Mouse (Mus musculus): ENCODE results near the gene Fgfr2.

DNA sequence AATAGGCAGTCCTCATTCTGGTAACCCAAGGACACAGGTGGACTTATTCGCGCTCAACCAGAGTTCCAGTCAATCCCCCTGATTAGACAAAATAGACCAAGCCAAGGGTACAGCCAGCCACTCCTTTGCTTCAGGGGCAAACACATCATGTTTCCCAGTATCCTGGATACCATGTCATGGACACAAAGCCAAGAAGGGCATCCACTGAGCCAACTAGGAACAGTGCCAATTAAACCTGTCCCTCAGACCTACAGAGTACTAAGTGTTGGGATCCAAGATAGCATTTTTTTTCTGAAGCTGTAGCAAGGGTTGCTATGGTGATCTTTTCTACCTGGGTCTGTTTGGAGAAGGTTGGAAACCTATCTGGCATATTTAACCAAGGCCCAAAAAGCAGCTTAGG is 929.5 kb downstream of the Fgfr2 start:
- TF ChIP-seq MAX (IDR thresholded peaks at IDR 0.05) (no peak), USF1 (IDR thresholded peaks at IDR 0.05; ENCODE audit: low read depth) (no peak), CTCF (IDR thresholded peaks at IDR 0.05; ENCODE audit: control insufficient read depth, insufficient read depth, insufficient read length) (no peak), MYOG (IDR thresholded peaks at IDR 0.05; ENCODE audit: control insufficient read depth, extremely low read depth, insufficient read length) (no peak), CEBPB (IDR thresholded peaks at IDR 0.05; ENCODE audit: low read depth) (no peak), MYOD1 (IDR thresholded peaks at IDR 0.05; ENCODE audit: control insufficient read depth, insufficient read length, low read depth) (no peak)
